Mouse (Mus musculus) lung, adult 18-20 months (tissue): ENCODE measurements at regions not wholly inside any gene's neighbourhood (a gene's known extent, or its start where the extent isn't known, plus 50 kb on each side); places are given as distances from the start of the nearest gene placed in this dataset.

Experiments
- DNase-seq, 2 experiments: peaks; one replicate each; pipeline ENCODE4 v3.0.0; 2022; ENCODE audit warnings: mixed read lengths in 2 of 2

- DNase-seq, result no peak
Measured at GRCm38 (mm10) chr10:98725110-98725509, 189.1 kb upstream of the Atp2b1 start.

- DNase-seq, result no peak
Measured at GRCm38 (mm10) chr10:98727130-98727529, 187.1 kb upstream of the Atp2b1 start.

DNA sequence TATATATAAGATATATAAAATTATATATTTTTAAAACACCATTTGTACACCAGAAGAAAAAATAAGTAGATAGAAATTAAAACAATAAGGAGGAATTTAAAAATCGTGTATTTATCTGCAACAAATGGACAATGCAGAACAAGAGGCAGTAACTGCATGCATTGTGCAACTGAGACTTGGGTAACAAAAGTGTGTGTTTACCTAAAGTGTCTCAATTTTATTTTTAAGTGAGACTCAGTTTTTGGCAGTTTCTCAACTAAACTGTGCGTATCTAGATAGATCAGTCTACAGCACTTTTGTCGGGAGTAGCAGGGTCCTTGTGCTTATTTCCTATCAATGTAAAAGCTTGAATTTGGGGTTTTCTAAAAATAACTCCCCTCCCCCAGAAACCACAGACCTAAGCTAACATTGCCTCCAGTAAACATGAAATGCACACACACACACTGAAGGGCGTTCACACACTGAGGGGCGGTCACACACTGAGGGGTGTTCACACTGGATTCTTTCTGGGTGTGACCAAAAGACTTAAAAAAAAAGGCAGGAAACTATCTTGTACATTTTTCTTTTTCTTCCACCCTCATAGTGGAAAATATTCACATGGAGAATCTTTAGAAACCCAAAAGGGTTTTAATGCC, 185.7 kb upstream of the Atp2b1 start:
- DNase-seq, result no peak

DNA sequence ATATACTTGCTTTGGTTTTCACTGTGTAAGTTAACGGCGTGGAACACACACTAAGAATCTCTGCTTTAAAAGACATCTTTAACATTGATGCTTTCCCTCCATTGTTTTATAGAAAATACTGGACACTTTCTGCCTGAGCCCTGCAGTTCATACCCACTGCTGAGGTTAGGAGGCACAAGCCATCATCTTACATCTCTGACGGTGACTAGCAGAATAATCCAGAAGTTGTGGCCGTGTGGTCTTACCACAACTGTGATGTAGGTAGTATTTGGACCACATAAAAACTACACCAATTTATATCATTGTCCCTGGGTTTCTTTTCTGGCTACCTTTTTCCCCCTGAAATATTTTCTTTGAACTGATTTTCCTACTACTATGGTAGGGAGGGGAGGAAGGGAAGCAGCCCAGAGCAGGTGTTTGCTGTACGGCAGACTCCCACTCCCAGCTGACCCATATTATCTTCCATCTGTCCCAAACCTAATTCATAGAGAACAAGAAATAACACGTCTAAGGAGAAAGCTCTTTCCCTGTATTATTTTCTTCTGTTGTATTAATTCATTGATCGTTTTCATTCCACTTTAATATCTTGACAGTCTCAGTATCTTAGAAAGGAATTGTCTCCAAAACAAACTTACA, 180.1 kb upstream of the Atp2b1 start:
- DNase-seq, result no peak

GRCm38 (mm10) chr10:98740507-98741147, 173.6 kb upstream of the Atp2b1 start:
- no peak for DNase-seq

GRCm38 (mm10) chr10:98741398-98741797, 172.8 kb upstream of the Atp2b1 start:
- DNase-seq, result peak in 1 of 2 experiments; percentile 37

DNA sequence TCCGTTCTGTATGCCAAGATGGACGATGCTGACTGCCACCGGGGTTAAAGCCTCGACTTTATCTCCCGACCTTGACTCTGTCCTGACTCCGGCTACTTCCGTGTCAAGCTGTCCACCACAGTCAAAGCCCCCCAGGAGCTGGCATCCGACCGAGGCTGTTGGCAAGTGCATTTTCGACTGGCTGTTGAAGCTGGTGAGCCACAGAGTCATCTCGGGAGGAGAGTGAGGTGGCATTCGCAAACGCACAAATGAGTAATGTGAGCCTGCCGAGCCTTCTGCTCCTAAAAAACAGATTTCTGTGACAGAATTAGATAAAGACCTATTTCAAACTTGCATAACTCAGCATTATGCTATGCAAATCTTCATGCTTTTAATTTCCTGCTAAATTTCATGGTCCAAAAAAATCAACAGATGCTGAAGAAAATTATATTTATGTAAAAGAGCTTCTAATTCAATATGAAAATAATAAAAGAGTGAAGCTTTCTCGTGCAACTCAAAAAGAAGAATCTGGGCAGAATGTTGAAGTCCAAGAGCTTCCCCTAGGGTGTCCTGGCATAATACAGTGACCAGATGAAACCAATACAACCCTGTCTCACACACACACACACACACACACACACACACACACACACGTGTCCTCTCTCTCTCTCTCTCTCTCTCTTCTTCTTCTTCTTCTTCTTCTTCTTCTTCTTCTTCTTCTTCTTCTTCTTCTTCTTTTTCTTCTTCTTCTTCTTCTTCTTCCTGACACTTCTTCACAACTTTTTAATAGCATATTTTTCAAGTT, 171.2 kb upstream of the Atp2b1 start:
- no peak for DNase-seq

GRCm38 (mm10) chr10:98744246-98744645, 170.0 kb upstream of the Atp2b1 start:
- peak; percentile 46 to 65 for DNase-seq

- no peak for DNase-seq
Measured at GRCm38 (mm10) chr10:98744662-98745061, 169.5 kb upstream of the Atp2b1 start.

DNA sequence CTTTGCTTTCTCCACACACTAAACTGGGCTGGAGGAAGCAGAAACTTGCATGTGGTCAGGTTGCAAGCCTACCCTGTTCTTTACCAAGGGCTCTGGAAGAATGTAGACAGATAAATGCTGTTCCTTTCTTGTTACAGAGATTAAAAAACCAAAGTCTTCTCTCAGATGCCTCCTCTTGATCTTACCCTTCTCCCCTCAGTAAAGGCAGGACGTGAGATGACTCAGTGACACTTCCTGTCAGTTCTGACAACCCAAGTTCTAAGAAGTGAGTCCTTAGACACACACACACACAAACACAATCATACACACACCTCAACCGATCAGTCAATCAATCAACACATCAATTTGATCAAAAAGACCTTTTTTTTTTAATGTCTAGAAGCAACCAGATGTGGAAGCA, 168.8 kb upstream of the Atp2b1 start:
- no peak for DNase-seq

DNA sequence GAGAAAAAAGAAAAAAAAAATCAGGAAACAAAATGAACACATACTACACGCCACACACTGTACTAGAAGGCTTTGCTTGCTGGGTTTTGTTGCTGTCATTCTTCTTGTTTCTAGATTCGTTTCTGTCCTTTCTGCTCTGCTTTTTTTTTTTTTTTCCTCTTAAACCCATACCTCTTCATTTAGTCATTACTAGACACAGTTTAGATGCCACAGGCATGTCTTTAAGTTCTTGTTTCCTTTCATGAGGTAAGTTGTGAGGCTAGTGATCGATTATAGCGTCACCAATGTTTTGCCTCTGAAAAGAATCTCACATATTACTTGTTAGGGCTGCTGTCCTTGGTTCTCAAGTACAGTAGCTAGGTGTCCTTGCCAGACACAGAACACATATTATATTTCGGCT, 168.3 kb upstream of the Atp2b1 start:
- DNase-seq, result no peak

DNA sequence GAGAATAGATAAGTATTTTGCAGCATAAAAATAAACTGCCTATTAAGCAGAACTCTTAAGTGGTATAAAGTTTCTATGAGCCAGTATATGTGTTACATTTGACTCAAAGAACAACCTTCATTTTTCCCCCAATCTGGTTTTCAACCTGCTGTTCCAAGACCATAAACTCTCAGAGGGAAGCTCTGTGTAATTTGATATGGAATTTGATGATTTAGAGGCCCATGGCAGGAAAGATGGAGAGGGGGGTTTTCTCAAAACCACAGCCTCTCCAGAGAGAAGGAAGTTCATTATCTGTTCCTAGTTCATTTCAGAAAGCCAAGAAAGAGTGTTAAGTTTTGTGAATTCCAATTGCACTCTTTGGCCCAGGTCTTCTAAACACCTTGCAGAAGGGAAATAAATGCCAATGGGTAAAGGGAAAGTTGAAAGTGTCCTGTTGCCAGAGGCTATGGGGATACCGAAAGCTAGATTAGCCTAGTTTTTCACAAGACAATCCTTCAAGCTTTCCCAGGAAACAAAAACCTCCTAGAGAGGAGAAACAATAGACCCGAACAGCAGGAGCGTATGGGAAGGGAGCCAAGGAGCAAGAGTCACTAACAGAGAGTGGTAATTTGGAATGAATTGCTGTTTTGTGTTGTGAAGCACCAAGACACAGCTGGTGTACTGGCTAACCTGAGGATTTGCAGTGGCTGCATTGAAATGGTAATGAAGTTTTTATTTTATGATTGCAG, 165.2 kb upstream of the Atp2b1 start:
- DNase-seq, result peak in 1 of 2 experiments; percentile 9

GRCm38 (mm10) chr10:98749584-98749947, 164.6 kb upstream of the Atp2b1 start:
- DNase-seq, result no peak

DNA sequence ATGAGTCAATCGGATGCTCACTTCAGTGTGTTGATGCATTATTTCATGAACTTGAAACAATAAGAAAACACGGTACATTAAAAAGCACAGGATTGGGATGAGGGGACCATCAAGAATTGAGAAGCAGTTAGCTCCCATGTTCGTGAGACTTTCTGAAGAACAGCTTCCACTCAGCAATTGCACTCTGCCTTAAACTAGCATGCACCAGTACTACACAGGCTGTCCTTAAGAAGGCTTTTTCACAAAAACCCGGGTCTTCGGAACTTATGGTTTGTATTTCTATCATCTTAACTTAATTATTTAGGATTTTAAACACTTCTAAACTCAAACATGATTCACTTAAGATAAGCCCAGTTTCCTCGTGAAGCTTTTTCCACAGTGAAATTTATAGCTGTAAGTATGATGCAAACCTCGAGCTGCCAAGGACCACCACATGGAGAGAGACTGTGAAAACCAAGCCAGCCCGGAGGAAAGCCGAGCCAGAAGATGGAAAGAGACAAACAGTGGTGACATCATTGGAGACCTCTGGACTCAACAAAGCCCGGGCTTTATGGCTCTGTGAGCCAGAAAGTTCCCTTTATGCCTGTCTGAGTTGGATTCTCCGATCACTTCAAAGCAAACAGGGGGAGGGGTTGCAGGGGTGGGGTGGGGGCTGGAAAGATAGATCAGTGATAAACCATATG, 162.7 kb upstream of the Atp2b1 start:
- DNase-seq, result no peak

- no peak for DNase-seq
Measured at GRCm38 (mm10) chr10:98761080-98761479, 153.1 kb upstream of the Atp2b1 start.

DNA sequence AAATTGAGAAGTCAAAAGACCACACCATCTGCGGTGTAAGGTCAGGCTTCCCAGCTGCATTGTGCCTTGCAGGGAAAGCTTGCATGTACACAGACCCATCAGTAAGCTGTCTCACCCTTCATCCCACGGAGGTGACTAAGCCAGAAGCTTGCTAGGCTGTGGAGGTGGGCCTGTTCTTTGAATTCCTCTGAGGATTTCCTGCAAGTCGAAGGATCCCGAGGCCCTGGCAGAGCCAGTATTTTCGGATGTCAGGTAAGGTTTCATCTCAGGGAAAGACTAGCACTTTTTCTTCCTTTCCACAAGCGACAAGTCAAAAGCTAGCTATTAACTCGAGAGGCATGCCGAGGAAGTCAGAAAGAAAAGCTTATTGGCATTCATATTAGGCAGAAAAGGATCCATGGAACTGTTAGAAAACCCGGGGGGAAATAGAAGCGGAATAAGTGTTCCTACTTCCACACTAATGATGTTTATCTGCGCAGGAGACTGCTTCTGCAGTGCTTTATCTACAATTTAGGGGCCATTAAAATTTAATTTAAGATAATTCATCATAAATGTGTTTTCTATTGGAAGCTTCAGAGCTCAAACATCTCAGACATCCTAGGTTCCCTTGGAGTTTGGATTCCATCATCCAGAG, 148.3 kb upstream of the Atp2b1 start:
- no peak for DNase-seq

DNA sequence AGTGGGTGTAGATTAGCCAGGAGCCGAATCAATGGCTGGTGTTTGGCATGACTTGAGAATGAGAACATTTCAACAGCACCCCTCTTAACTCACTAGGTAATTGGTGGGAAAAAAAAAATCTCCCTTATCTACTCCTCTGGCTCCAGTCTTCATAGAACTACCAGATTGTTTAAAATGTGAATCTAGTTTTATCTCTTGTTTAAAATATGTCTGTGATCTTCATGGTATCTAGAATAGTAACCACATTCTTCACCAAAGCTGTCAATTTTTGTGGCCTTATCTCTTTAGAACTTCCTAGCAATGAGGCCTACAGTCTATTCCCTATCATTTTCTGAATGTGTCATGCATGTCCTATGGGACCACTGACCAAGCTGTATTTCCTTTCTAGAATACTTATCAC, 134.4 kb upstream of the Atp2b1 start:
- no peak for DNase-seq

- DNase-seq, result no peak
Measured at GRCm38 (mm10) chr10:98780938-98781337, 133.3 kb upstream of the Atp2b1 start.

DNA sequence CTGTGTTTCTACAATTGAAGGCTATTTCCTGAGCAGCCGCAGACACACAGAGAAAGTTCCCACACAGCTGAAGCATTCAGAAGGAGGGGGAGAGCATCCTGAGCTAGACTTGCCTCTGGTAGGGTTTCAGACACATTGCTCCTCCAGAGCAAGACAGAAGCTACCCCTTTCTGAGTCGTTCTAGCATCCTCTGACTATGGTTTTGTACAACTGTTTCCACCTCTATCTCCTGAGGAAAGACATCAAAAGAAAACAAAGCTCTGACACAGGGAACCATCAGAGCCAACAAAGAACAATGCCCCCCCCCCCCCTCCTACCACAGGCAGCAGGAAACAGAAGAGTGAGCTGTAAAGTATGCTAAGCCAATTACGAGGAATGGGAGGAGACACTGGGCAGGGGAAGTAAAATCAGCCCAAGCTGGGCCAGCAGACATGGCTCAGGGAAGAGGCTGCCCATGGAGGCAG, 132.3 kb upstream of the Atp2b1 start:
- DNase-seq, result no peak

- DNase-seq, result no peak
Measured at GRCm38 (mm10) chr10:98785411-98785810, 128.8 kb upstream of the Atp2b1 start.

- DNase-seq, result no peak
Measured at GRCm38 (mm10) chr10:98786089-98786488, 128.1 kb upstream of the Atp2b1 start.

GRCm38 (mm10) chr10:98789763-98790162, 124.4 kb upstream of the Atp2b1 start:
- DNase-seq, result no peak
